Mouse (Mus musculus): ENCODE measurements at regions not wholly inside any gene's neighbourhood (a gene's known extent, or its start where the extent isn't known, plus 50 kb on each side); places are given as distances from the start of the nearest gene placed in this dataset.

- no peak for DNase-seq (ENCODE audit: low spot score in 2 of 2)
Measured at GRCm38 (mm10) chr12:25203371-25204067, 106.6 kb upstream of the Id2 start.

DNA sequence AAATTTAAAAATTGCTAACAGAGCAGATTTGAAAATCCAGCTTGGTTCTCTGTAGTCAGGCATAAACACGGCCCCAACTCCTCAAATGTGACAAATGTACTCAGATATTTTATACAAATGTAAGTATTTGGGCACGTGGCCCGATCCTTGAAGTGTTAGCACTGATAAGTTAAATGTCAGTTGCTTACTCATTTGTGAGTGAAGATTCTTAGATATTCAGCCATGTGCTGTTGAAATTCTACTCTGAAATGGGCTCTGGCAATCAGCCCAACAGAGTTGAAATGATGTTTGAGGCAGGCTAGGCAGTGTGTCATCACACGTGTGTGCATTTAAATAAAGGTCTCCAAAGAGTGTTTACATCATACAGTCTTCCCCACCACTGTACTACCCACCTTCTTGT is 103.2 kb upstream of the Id2 start:
- no peak for DNase-seq (ENCODE audit: low spot score in 2 of 2)

GRCm38 (mm10) chr12:25197757-25198156 is 100.8 kb upstream of the Id2 start:
- no peak for DNase-seq (ENCODE audit: low spot score in 2 of 2)

GRCm38 (mm10) chr12:25196022-25196421 is 99.1 kb upstream of the Id2 start:
- no peak for DNase-seq (ENCODE audit: low spot score in 2 of 2)

DNA sequence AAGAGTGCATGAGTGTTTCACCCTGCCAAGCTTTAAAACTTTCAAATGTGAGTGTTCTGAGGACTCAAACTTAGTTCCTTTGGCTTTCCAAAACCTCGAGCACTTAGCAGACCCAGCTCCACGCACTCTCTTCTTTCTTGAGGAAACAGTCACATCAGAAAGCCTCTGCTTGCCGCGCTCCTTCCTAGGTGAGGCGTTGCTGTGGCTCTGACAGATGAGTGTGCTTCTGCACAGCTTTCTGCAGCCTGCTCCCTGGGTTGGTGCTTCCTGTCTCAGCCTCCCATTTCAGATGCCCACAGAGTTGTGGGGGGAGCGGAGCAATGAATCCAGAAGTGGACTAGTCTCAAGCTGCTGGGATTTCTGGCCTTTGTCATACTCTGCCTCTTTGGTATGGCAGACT is 95.3 kb upstream of the Id2 start:
- no peak for DNase-seq (ENCODE audit: low spot score in 2 of 2)

DNA sequence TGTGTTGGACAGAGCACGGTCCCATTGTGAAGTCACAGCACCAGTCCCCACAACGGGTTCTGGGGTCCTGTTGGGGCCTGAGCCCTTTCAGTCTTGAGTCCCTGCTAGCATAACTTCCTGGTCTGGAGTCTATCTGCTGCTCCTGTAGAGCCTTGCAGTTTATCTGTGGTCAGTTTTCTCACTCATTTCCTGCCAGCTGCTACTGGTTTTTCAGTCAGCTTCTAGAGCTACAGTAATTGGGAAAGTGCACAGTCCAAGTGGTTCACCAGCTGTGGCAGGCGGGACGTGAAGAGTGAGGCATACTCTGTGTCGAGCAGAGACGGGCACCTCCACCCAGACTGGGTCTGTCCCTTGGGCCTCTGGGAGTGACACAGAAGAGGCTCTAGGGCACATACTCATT is 93.4 kb upstream of the Id2 start:
- DNase-seq (ENCODE audit: low spot score in 2 of 2) = no peak

DNA sequence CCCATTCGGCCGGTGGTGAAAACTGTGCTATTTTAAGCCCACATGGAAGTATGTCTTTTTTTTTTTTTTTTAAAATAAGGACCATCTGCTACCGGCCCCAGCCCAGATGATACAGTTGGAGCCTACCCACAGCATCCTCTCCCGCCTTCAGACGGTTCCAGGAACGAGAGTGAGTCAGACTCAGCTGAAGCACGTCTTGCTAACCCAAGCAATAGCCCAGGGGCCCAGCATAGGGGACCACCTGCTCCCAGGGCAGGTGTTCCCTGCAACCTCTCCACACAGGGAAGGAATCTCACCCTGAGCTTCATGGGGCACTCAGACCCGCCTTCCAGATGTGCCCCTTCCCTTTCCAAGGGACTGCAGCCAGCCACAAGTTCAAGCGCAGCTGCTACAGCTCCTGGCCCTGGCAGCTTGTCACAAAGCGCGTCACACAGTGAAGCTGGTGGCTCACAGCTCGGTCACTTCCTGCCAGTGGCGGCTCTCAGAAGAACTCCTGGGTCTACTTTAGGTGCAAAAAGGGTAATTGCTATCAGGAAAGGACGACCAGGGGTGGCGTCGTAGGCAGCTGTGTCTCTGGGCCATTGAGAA is 92.3 kb upstream of the Id2 start:
- peak; percentile 66 to 81 for DNase-seq (ENCODE audit: low spot score in 2 of 2)

DNA sequence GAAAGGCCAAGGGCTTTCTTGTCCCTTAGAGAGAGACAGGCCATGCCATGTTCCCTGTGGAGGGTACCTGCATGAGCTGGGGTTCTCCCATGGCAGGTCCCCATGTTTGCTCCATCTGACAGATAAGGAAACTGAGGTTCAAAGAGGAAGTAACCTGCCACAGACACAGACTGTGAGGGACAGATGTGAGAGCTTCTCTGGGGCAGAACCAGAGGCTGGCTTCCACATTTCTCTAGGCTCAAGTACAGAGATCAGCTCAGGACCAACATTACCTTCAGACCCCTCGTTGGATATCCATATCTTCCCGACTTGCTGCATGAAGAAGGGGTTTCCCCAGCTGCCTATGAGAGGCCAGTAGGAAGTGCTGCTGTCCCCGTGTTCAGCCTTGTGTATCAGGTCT is 91.6 kb upstream of the Id2 start:
- DNase-seq (ENCODE audit: low spot score in 2 of 2) = no peak

DNA sequence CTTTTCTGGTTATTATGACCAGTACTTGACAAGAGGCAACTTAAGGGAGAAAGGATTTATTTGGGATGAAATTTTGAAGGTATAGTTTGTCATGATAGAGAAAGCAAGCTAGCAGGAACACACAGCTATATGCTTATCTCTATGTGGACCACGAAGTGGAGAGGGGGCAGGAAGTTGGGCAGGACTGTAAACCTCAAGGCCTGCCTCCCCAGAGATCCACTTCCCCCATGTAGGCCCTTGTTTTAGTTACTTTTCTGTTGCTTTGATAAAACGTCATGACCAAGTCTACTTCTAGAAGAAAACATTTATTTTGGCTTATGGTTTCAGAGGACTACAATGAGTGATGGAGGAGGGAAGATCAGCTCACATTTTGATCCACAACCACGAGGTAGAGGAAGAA is 90.3 kb upstream of the Id2 start:
- DNase-seq (ENCODE audit: low spot score in 2 of 2) = no peak

- no peak for DNase-seq (ENCODE audit: low spot score in 2 of 2)
Measured at GRCm38 (mm10) chr12:25182680-25183079, 85.7 kb upstream of the Id2 start.

DNA sequence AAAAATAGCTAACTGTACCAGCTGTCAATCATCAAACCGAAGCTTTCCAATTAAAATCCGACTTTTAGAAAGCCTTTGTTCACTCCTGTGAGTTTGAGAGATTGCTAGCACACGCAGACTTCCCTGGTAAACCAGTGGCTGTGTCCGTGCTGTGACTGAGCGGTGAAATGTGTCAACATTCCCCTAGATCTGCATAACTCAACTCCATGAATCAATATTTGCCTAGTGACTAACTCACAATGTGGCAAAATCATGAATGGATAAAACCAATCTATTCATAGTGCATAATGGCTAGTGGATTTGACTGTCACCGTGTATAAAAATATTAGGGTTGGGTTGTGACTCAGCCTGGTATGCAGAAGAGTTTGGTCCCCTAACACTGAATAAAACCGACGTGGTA is 84.4 kb upstream of the Id2 start:
- no peak for DNase-seq (ENCODE audit: low spot score in 2 of 2)

GRCm38 (mm10) chr12:25180861-25181260 is 83.9 kb upstream of the Id2 start:
- DNase-seq (ENCODE audit: low spot score in 2 of 2) = no peak

- DNase-seq (ENCODE audit: low spot score in 2 of 2) = no peak
Measured at GRCm38 (mm10) chr12:25180289-25180688, 83.3 kb upstream of the Id2 start.

- peak in 1 of 2 experiments; percentile 19 for DNase-seq (ENCODE audit: low spot score in 2 of 2)
Measured at GRCm38 (mm10) chr12:25178491-25179115, 81.7 kb upstream of the Id2 start.

GRCm38 (mm10) chr12:25177827-25178226 is 80.9 kb upstream of the Id2 start:
- DNase-seq (ENCODE audit: low spot score in 2 of 2) = no peak

- no peak for DNase-seq (ENCODE audit: low spot score in 2 of 2)
Measured at GRCm38 (mm10) chr12:25176565-25176964, 79.6 kb upstream of the Id2 start.

DNA sequence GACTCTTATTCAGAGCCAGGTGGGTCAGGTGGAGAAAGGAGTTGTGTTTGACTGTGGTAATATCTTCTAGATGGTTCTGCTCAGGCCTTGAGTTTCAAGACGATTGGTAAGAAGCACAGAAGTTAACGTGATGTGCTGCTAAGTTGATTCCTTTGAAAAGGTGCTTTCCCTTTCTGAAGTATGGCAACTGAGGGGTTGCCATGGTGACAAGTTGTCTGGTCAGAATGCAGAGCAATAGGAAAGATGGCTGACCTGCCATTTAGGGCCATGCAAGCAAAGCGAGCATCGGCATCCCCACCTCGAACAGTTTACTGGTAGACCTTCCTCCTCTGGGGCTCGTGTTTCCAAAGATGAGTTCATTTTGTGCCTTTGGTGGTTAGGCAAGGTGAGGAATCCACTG is 76.1 kb upstream of the Id2 start:
- DNase-seq (ENCODE audit: low spot score in 2 of 2) = no peak

DNA sequence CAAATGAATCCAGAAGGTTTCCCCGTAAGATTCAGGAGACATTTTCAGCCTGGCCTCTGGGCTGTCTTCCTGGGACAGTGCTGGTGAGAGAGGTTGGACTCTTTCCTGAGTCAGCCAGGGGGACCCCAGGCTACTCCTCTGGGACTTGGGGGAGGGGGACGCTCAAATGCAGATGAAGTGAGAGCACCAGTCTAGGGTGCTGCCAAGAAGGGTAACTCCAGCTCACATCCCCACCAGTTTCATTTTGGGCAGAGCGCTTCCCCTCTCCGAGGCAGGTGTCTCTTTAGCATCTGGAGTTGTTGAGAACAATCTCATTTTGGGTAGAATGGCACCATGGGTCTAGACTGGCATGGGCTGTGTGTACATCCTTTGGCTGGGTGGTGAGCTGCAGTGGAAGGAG is 75.5 kb upstream of the Id2 start:
- DNase-seq (ENCODE audit: low spot score in 2 of 2) = no peak

GRCm38 (mm10) chr12:25169611-25170010 is 72.7 kb upstream of the Id2 start:
- DNase-seq (ENCODE audit: low spot score in 2 of 2) = no peak

DNA sequence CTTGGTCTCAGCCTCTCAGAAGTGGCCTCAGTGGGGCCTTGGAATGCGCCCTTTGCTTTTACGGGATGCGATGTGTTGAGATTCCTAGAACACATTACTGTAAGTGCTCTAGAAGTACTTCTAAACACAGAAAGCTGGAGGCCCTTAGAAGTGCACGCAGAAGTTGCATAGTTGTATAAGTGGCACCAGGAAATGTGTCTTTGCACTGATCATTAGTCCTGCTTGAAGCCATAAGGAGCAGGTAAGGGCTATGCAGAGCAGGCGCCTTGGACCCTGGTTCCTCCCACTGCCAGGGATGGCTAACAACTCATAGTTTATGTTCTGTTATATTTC is 71.2 kb upstream of the Id2 start:
- no peak for DNase-seq (ENCODE audit: low spot score in 2 of 2)

- DNase-seq (ENCODE audit: low spot score in 2 of 2) = no peak
Measured at GRCm38 (mm10) chr12:25167504-25168212, 70.7 kb upstream of the Id2 start.

- no peak for DNase-seq (ENCODE audit: low spot score in 2 of 2)
Measured at GRCm38 (mm10) chr12:25166525-25166924, 69.6 kb upstream of the Id2 start.

Measured in layer of hippocampus, adult 18-20 months (tissue).